Mouse (Mus musculus) midbrain, embryonic 11.5 days (tissue): ENCODE data around the gene Sel1l3. TPM values are rescaled to one million over a fixed set of nuclear protein-coding genes. Genes with fewer than 3 reads are reported as not detected.

Experiments
- ATAC-seq: fragments of 200-750 bp; cut with Nextera tagmentation; 2 replicates; pipeline ENCODE4 v1.8.0; 2017; ENCODE audit warnings: moderate TSS enrichment, moderate library complexity; ENCODE audit not compliant: low FRiP score
- DNase-seq: peaks from one replicate; pipeline ENCODE4 v3.0.0; 2015; ENCODE audit warnings: low spot score; ENCODE audit errors: missing footprints
- H3K27ac ChIP-seq: fragments of 300-500 bp; sonication (generic); 2 replicates; pipeline ENCODE4 v1.5.1; 2014; ENCODE audit warnings: low read depth, low read length
- H3K27me3 ChIP-seq: fragments of 300-500 bp; sonication (generic); 2 replicates; pipeline ENCODE4 v1.6.1; 2014; ENCODE audit warnings: mild to moderate bottlenecking, low read length, moderate library complexity, mixed read lengths; ENCODE audit not compliant: control insufficient read depth, insufficient read depth
- H3K36me3 ChIP-seq: fragments of 300-500 bp; sonication (generic); 2 replicates; pipeline ENCODE4 v1.6.1; 2014; ENCODE audit warnings: mild to moderate bottlenecking, low read length, moderate library complexity, mixed read lengths; ENCODE audit not compliant: control insufficient read depth, insufficient read depth
- H3K4me1 ChIP-seq: fragments of 300-500 bp; sonication (generic); 2 replicates; pipeline ENCODE4 v1.6.1; 2014; ENCODE audit warnings: low read length; ENCODE audit not compliant: control insufficient read depth, insufficient read depth
- H3K4me2 ChIP-seq: fragments of 300-500 bp; sonication (generic); 2 replicates; pipeline ENCODE4 v1.6.1; 2014; ENCODE audit warnings: mild to moderate bottlenecking, moderate library complexity
- H3K4me3 ChIP-seq: fragments of 300-500 bp; sonication (generic); 2 replicates; pipeline ENCODE4 v1.5.1; 2014; ENCODE audit warnings: low read depth, low read length
- H3K9ac ChIP-seq: fragments of 300-500 bp; sonication (generic); 2 replicates; pipeline ENCODE4 v1.6.1; 2014; ENCODE audit warnings: low read length
- H3K9me3 ChIP-seq: fragments of 300-500 bp; sonication (generic); 2 replicates; pipeline ENCODE4 v1.6.1; 2016; ENCODE audit warnings: low read length; ENCODE audit not compliant: control insufficient read depth
- WGBS: fragments of 180-500 bp; shearing (Covaris S2); extraction: QIAGEN DNeasy Blood & Tissue Kit; methylation state at CpG from one replicate; pipeline ENCODE4 v1.1.7; 2014; 5-methylcytosine and 5-hydroxymethylcytosine counted together
- polyA plus RNA-seq: library from polyadenylated mRNA; unstranded; fragments of >200 nt; fragmentation: Nextera tagmentation; extraction: Ambion mirVana; gene quantifications from 2 replicates; pipeline ENCODE4 v1.2.1, GENCODE M21; 2014

Gene Sel1l3
- polyA plus RNA-seq, 1 experiment from 2014 or later, result 1.4 TPM

- DNase-seq, result no peak
- Histone ChIP-seq H3K9ac (no peak overlapping the region), H3K4me1 (no peaks in the 10 kb centered on the region), H3K27ac (no peak overlapping the region), H3K27me3 (no peaks in the 10 kb centered on the region), H3K36me3 (no peaks in the 10 kb centered on the region), H3K4me3 (no peak overlapping the region), H3K4me2 (no peak overlapping the region), H3K9me3 (no peaks in the 10 kb centered on the region)
- WGBS, result 55% methylated on average over 10 of the region's 10 CpGs
- peak; percentile 58; the same call in 1 of the 2 replicates for ATAC-seq
Measured at GRCm38 (mm10) chr5:53146049-53146683, 67.6 kb downstream of the Sel1l3 start.

GRCm38 (mm10) chr5:53142587-53142986 lies 71.1 kb downstream of the Sel1l3 start:
- WGBS, result 84% methylated on average over 5 of the region's 5 CpGs
- H3K4me1 ChIP-seq, result 0 out of 2 replicates have a peak, but pooled peaks cover 4% of the 10 kb centered on the region
- no peak overlapping the region for H3K27ac ChIP-seq
- H3K4me2 ChIP-seq, result no peak overlapping the region
- no peak for ATAC-seq
- H3K9ac ChIP-seq, result no peak overlapping the region
- no peaks in the 10 kb centered on the region for H3K36me3 ChIP-seq
- no peak overlapping the region for H3K4me3 ChIP-seq
- no peak for DNase-seq
- H3K27me3 ChIP-seq, result no peaks in the 10 kb centered on the region
- no peaks in the 10 kb centered on the region for H3K9me3 ChIP-seq

GRCm38 (mm10) chr5:53140158-53140927 lies 73.4 kb downstream of the Sel1l3 start:
- no peak for ATAC-seq
- H3K4me2 ChIP-seq, result no peak overlapping the region

GRCm38 (mm10) chr5:53139566-53139965 lies 74.2 kb downstream of the Sel1l3 start:
- H3K27me3 ChIP-seq, result no peaks in the 10 kb centered on the region
- 0 out of 2 replicates have a peak, but pooled peaks cover 4% of the 10 kb centered on the region for H3K4me1 ChIP-seq
- no peak for ATAC-seq
- H3K4me2 ChIP-seq, result no peak overlapping the region
- H3K36me3 ChIP-seq, result no peaks in the 10 kb centered on the region
- 59% methylated on average over 11 of the region's 11 CpGs for WGBS
- H3K9me3 ChIP-seq, result no peaks in the 10 kb centered on the region
- H3K9ac ChIP-seq, result no peak overlapping the region; the same call in 1 of the 2 replicates
- no peak overlapping the region for H3K27ac ChIP-seq
- H3K4me3 ChIP-seq, result no peak overlapping the region
- no peak for DNase-seq

More at GRCm38 (mm10) chr5:53140158-53140927, 73.4 kb downstream of the Sel1l3 start:
- Histone ChIP-seq H3K27ac (no peak overlapping the region), H3K27me3 (no peaks in the 10 kb centered on the region), H3K9ac (no peak overlapping the region), H3K4me3 (no peak overlapping the region), H3K9me3 (no peaks in the 10 kb centered on the region), H3K36me3 (no peaks in the 10 kb centered on the region), H3K4me1 (0 out of 2 replicates have a peak, but pooled peaks cover 4% of the 10 kb centered on the region)
- no peak for DNase-seq
- 95% methylated on average over 8 of the region's 8 CpGs for WGBS

GRCm38 (mm10) chr5:53139140-53139539 lies 74.6 kb downstream of the Sel1l3 start:
- no peak overlapping the region for H3K4me2 ChIP-seq
- DNase-seq (no peak), ATAC-seq (0 out of 2 replicates have a peak, but pooled peaks have one; percentile 40)

GRCm38 (mm10) chr5:53138025-53138424 lies 75.7 kb downstream of the Sel1l3 start:
- no peak for ATAC-seq
- H3K4me3 ChIP-seq, result no peak overlapping the region
- H3K27me3 ChIP-seq, result no peaks in the 10 kb centered on the region
- WGBS, result 88% methylated on average over 8 of the region's 8 CpGs
- no peak overlapping the region for H3K4me2 ChIP-seq
- no peaks in the 10 kb centered on the region for H3K36me3 ChIP-seq
- DNase-seq, result no peak
- H3K27ac ChIP-seq, result no peak overlapping the region
- H3K9me3 ChIP-seq, result no peaks in the 10 kb centered on the region
- no peak overlapping the region for H3K9ac ChIP-seq
- 0 out of 2 replicates have a peak, but pooled peaks cover 4% of the 10 kb centered on the region for H3K4me1 ChIP-seq

More at GRCm38 (mm10) chr5:53139140-53139539, 74.6 kb downstream of the Sel1l3 start:
- H3K4me1 ChIP-seq, result 0 out of 2 replicates have a peak, but pooled peaks cover 4% of the 10 kb centered on the region
- no peaks in the 10 kb centered on the region for H3K27me3 ChIP-seq
- H3K9ac ChIP-seq, result no peak overlapping the region; the same call in 1 of the 2 replicates
- 31% methylated on average over 4 of the region's 4 CpGs for WGBS
- no peak overlapping the region for H3K4me3 ChIP-seq
- no peaks in the 10 kb centered on the region for H3K36me3 ChIP-seq
- H3K27ac ChIP-seq, result no peak overlapping the region
- no peaks in the 10 kb centered on the region for H3K9me3 ChIP-seq

- 77% methylated on average over 8 of the region's 8 CpGs for WGBS
- H3K27ac ChIP-seq, result no peak overlapping the region
- H3K4me1 ChIP-seq, result 0 out of 2 replicates have a peak, but pooled peaks cover 4% of the 10 kb centered on the region
- no peaks in the 10 kb centered on the region for H3K27me3 ChIP-seq
- no peaks in the 10 kb centered on the region for H3K36me3 ChIP-seq
- no peak overlapping the region for H3K4me3 ChIP-seq
- no peak overlapping the region for H3K4me2 ChIP-seq
- ATAC-seq (no peak), DNase-seq (no peak)
- no peak overlapping the region for H3K9ac ChIP-seq
- no peaks in the 10 kb centered on the region for H3K9me3 ChIP-seq
Measured at GRCm38 (mm10) chr5:53135984-53136383, 77.7 kb downstream of the Sel1l3 start.

- Histone ChIP-seq H3K9me3 (no peaks in the 10 kb centered on the region), H3K27ac (no peak overlapping the region), H3K4me3 (no peak overlapping the region), H3K36me3 (no peaks in the 10 kb centered on the region), H3K4me1 (no peaks in the 10 kb centered on the region), H3K27me3 (no peaks in the 10 kb centered on the region), H3K9ac (no peak overlapping the region), H3K4me2 (no peak overlapping the region)
- WGBS, result 83% methylated on average over 2 of the region's 2 CpGs
- ATAC-seq (no peak), DNase-seq (no peak)
Measured at GRCm38 (mm10) chr5:53134003-53134402, 79.7 kb downstream of the Sel1l3 start.

- H3K36me3 ChIP-seq, result no peaks in the 10 kb centered on the region
- H3K4me2 ChIP-seq, result no peak overlapping the region
- H3K4me3 ChIP-seq, result no peak overlapping the region
- DNase-seq, result peak; percentile 45
- no peaks in the 10 kb centered on the region for H3K4me1 ChIP-seq
- no peak overlapping the region for H3K9ac ChIP-seq
- H3K27me3 ChIP-seq, result no peaks in the 10 kb centered on the region
- H3K27ac ChIP-seq, result no peak overlapping the region
- no peak for ATAC-seq
- H3K9me3 ChIP-seq, result no peaks in the 10 kb centered on the region
- 68% methylated on average over 4 of the region's 4 CpGs for WGBS
Measured at GRCm38 (mm10) chr5:53124701-53125100, 89.0 kb downstream of the Sel1l3 start.
